Mouse (Mus musculus) brain, adult 2 months (tissue): ENCODE measurements at regions not wholly inside any gene's neighbourhood (a gene's known extent, or its start where the extent isn't known, plus 50 kb on each side); places are given as distances from the start of the nearest gene placed in this dataset.

ENCODE experiments used
- DNase-seq: peaks from one replicate; pipeline ENCODE4 v3.0.0; 2011; ENCODE audit warnings: low read depth, low spot score

- no peak for DNase-seq
Measured at GRCm38 (mm10) chr4:140402319-140402718, 155.7 kb upstream of the Igsf21 start.

GRCm38 (mm10) chr4:140401632-140402031 lies 155.0 kb upstream of the Igsf21 start:
- DNase-seq: no peak

GRCm38 (mm10) chr4:140396548-140396947 lies 150.0 kb upstream of the Igsf21 start:
- no peak for DNase-seq

- DNase-seq: no peak
Measured at GRCm38 (mm10) chr4:140392290-140392689, 145.7 kb upstream of the Igsf21 start.

- DNase-seq: no peak
Measured at GRCm38 (mm10) chr4:140390684-140391234, 144.2 kb upstream of the Igsf21 start.

- no peak for DNase-seq
Measured at GRCm38 (mm10) chr4:140385686-140386085, 139.1 kb upstream of the Igsf21 start.

GRCm38 (mm10) chr4:140385226-140385625 lies 138.6 kb upstream of the Igsf21 start:
- peak; percentile 40 for DNase-seq

GRCm38 (mm10) chr4:140383596-140383995 lies 137.0 kb upstream of the Igsf21 start:
- DNase-seq: no peak

- DNase-seq: peak; percentile 44
Measured at GRCm38 (mm10) chr4:140380733-140381132, 134.1 kb upstream of the Igsf21 start.

GRCm38 (mm10) chr4:140377941-140378340 lies 131.4 kb upstream of the Igsf21 start:
- no peak for DNase-seq

GRCm38 (mm10) chr4:140372586-140373325 lies 126.2 kb upstream of the Igsf21 start:
- no peak for DNase-seq

GRCm38 (mm10) chr4:140371426-140372213 lies 125.0 kb upstream of the Igsf21 start:
- DNase-seq: peak; percentile 92

GRCm38 (mm10) chr4:140366975-140367680 lies 120.5 kb upstream of the Igsf21 start:
- DNase-seq: no peak

- peak; percentile 69 for DNase-seq
Measured at GRCm38 (mm10) chr4:140358846-140359245, 112.3 kb upstream of the Igsf21 start.

- no peak for DNase-seq
Measured at GRCm38 (mm10) chr4:140358103-140358502, 111.5 kb upstream of the Igsf21 start.

GRCm38 (mm10) chr4:140355144-140355550 lies 108.6 kb upstream of the Igsf21 start:
- DNase-seq: peak; percentile 68

GRCm38 (mm10) chr4:140348802-140349201 lies 102.2 kb upstream of the Igsf21 start:
- DNase-seq: peak; percentile 59

- DNase-seq: no peak
Measured at GRCm38 (mm10) chr4:140330138-140330537, 83.6 kb upstream of the Igsf21 start.

- no peak for DNase-seq
Measured at GRCm38 (mm10) chr4:140326706-140327440, 80.3 kb upstream of the Igsf21 start.

- DNase-seq: no peak
Measured at GRCm38 (mm10) chr4:140325677-140326052, 79.1 kb upstream of the Igsf21 start.

- peak; percentile 43 for DNase-seq
Measured at GRCm38 (mm10) chr4:140324971-140325676, 78.5 kb upstream of the Igsf21 start.
